Mouse (Mus musculus): ENCODE results near the gene Vash2. TPM values are rescaled to one million over a fixed set of nuclear protein-coding genes. Genes with fewer than 3 reads are reported as not detected.

Gene Vash2
- polyA plus RNA-seq, 1 experiment from 2014 or later, result 61.0 TPM

DNA sequence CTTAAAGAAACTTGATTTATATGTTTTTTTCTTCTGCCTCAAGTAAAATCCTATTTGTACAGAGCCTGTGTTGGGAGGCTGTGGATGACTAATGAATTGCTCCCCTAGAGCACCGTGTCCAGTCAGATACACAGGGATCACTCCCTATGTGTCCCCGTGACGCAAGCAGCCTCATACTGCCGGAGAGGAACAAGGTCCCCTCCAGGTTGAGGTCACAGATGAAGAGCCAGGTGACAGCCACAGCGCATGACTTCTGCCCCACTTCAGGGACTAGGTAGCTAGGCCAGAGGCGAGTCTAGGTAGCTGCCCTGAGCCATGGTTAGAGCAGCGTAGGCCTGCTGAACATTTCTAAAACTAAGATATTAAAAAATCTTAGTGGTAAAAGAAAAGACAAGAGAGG, 11.1 kb downstream of the Vash2 start:
- Histone ChIP-seq H3K27me3 (ENCODE audit: control insufficient read depth, insufficient read depth, low read length) (no peaks in the 10 kb centered on the region), H3K9me3 (ENCODE audit: control insufficient read depth, low read length) (no peaks in the 10 kb centered on the region), H3K4me3 (ENCODE audit: low read depth, low read length) (no peak overlapping the region), H3K4me1 (replicated peaks; ENCODE audit: control insufficient read depth, insufficient read depth, low read length) (no peaks in the 10 kb centered on the region), H3K9ac (ENCODE audit: low read depth, low read length) (no peak overlapping the region), H3K4me2 (replicated peaks; ENCODE audit: low read depth, low read length) (no peak overlapping the region), H3K27ac (ENCODE audit: low read depth, low read length) (no peak overlapping the region), H3K36me3 (ENCODE audit: control insufficient read depth, insufficient read depth, low read length) (peaks cover 10% of the 10 kb centered on the region; the same call in 1 of the 2 replicates)
- 93% methylated on average over 7 of the region's 7 CpGs for WGBS
- DNase-seq (ENCODE audit: low spot score), result no peak
- ATAC-seq (ENCODE audit: low FRiP score), result no peak

DNA sequence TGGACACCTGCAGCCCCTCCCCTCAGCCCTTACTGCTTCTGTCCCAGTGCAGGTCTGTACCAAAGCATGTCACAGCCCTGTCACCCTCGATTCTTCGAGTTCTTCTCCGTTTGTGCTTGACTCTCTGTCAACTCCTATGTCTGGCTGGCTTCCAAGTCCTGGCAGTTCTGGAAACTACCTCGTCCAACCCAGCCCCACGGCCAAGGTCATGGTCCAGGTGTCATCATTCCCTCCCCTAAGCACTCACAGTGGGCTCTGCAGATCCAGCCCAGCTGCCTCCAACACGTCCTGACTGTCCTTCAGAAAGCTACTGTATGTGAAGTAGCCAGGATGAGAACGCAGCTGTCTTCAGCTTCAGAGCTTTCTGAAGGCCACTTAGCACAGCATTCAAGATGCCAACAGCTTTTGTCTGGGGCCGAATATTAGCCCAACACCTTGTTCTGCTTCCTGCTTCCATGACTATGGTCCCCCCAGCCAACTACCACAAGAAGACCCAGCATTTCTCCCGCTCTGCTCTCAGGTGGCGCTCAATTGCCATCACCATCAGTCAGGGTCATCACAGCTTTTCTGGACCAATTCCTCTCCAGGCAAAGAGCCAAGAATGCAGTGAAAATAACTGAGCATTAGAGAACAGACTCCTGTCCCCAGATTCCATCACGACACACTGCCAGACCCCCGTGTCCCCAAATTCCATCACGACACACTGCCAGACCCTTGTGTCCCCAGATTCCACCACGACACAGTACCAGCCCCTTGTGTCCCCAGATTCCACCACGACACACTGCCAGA, 13.9 kb downstream of the Vash2 start:
- Histone ChIP-seq H3K4me3 (ENCODE audit: low read depth, low read length) (no peak overlapping the region), H3K36me3 (ENCODE audit: control insufficient read depth, insufficient read depth, low read length) (peaks cover 10% of the 10 kb centered on the region; the same call in 1 of the 2 replicates), H3K4me1 (replicated peaks; ENCODE audit: control insufficient read depth, insufficient read depth, low read length) (no peaks in the 10 kb centered on the region), H3K9ac (ENCODE audit: low read depth, low read length) (no peak overlapping the region), H3K27me3 (ENCODE audit: control insufficient read depth, insufficient read depth, low read length) (no peaks in the 10 kb centered on the region), H3K27ac (ENCODE audit: low read depth, low read length) (no peak overlapping the region), H3K4me2 (replicated peaks; ENCODE audit: low read depth, low read length) (no peak overlapping the region), H3K9me3 (ENCODE audit: control insufficient read depth, low read length) (no peaks in the 10 kb centered on the region)
- WGBS, result 94% methylated on average over 15 of the region's 15 CpGs
- ATAC-seq (ENCODE audit: low FRiP score), result no peak
- DNase-seq (ENCODE audit: low spot score), result no peak

GRCm38 (mm10) chr1:190962760-190963159, 16.3 kb downstream of the Vash2 start:
- DNase-seq (ENCODE audit: low spot score) (no peak), ATAC-seq (ENCODE audit: low FRiP score) (no peak)

DNA sequence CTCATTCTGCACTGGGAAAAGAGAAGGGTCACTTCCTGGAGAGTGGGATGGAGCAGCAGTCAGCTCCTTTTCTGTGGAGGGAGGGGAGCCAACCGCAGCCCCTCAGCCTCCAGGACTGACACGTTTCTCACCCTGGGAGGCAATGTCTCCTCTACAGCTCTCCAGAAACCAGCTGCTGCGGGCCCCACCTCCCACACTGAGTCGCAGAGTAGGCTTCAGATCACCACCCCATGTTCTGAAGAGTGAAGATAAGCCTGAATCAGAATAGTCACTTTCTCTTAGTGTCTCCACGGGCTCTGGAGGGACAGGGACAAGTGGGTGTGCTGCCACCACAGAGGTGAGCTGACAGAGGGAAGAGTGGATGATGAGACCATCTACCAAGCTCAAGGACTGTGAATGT, 20.3 kb downstream of the Vash2 start:
- no peak overlapping the region for H3K9ac ChIP-seq (ENCODE audit: low read depth, low read length)
- H3K27me3 ChIP-seq (ENCODE audit: control insufficient read depth, insufficient read depth, low read length), result no peaks in the 10 kb centered on the region
- H3K27ac ChIP-seq (ENCODE audit: low read depth, low read length), result no peak overlapping the region
- H3K4me1 ChIP-seq (replicated peaks; ENCODE audit: control insufficient read depth, insufficient read depth, low read length), result no peaks in the 10 kb centered on the region
- no peak for ATAC-seq (ENCODE audit: low FRiP score)
- no peaks in the 10 kb centered on the region for H3K9me3 ChIP-seq (ENCODE audit: control insufficient read depth, low read length)
- DNase-seq (ENCODE audit: low spot score), result no peak
- H3K4me3 ChIP-seq (ENCODE audit: low read depth, low read length), result no peak overlapping the region
- peaks cover 5% of the 10 kb centered on the region; the same call in 1 of the 2 replicates for H3K36me3 ChIP-seq (ENCODE audit: control insufficient read depth, insufficient read depth, low read length)
- H3K4me2 ChIP-seq (replicated peaks; ENCODE audit: low read depth, low read length), result no peak overlapping the region
- WGBS, result 92% methylated on average over 5 of the region's 5 CpGs

More at GRCm38 (mm10) chr1:190962760-190963159, 16.3 kb downstream of the Vash2 start:
- Histone ChIP-seq H3K9ac (ENCODE audit: low read depth, low read length) (no peak overlapping the region), H3K4me1 (replicated peaks; ENCODE audit: control insufficient read depth, insufficient read depth, low read length) (no peaks in the 10 kb centered on the region), H3K36me3 (ENCODE audit: control insufficient read depth, insufficient read depth, low read length) (0 out of 2 replicates have a peak, but pooled peaks cover 5% of the 10 kb centered on the region), H3K27ac (ENCODE audit: low read depth, low read length) (no peak overlapping the region), H3K4me3 (ENCODE audit: low read depth, low read length) (no peak overlapping the region), H3K4me2 (replicated peaks; ENCODE audit: low read depth, low read length) (no peak overlapping the region), H3K9me3 (ENCODE audit: control insufficient read depth, low read length) (no peaks in the 10 kb centered on the region), H3K27me3 (ENCODE audit: control insufficient read depth, insufficient read depth, low read length) (no peaks in the 10 kb centered on the region)
- WGBS, result 82% methylated on average over 3 of the region's 3 CpGs

DNA sequence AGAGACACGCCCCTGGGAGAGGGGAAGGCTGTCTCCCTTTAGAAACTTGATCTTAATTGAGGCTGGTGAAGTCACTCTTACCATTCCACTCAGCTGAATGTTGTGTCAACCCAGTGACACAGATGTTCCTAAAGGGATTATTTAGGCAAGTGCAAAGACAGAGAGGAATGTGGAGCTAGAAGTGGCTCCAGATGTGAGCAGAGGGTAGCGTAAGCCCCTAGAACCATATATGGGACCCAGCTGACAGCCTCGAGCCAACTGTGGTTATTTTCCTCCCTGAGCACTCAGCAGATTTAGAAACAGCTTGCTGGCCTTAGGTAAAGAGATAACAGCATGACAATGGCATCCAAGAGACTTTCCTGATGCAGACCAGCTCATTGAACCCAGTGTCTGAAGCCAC, 26.1 kb downstream of the Vash2 start:
- Histone ChIP-seq H3K9me3 (ENCODE audit: control insufficient read depth, low read length) (no peaks in the 10 kb centered on the region), H3K27ac (ENCODE audit: low read depth, low read length) (no peak overlapping the region), H3K27me3 (ENCODE audit: control insufficient read depth, insufficient read depth, low read length) (no peaks in the 10 kb centered on the region), H3K36me3 (ENCODE audit: control insufficient read depth, insufficient read depth, low read length) (peaks cover 6% of the 10 kb centered on the region), H3K4me2 (replicated peaks; ENCODE audit: low read depth, low read length) (no peak overlapping the region), H3K9ac (ENCODE audit: low read depth, low read length) (no peak overlapping the region), H3K4me1 (replicated peaks; ENCODE audit: control insufficient read depth, insufficient read depth, low read length) (no peaks in the 10 kb centered on the region), H3K4me3 (ENCODE audit: low read depth, low read length) (no peak overlapping the region)
- 69% methylated on average over 3 of the region's 3 CpGs for WGBS
- DNase-seq (ENCODE audit: low spot score), result no peak
- no peak for ATAC-seq (ENCODE audit: low FRiP score)

GRCm38 (mm10) chr1:190951014-190951413, 28.1 kb downstream of the Vash2 start:
- Histone ChIP-seq H3K4me2 (replicated peaks; ENCODE audit: low read depth, low read length) (no peak overlapping the region), H3K27me3 (ENCODE audit: control insufficient read depth, insufficient read depth, low read length) (no peaks in the 10 kb centered on the region), H3K27ac (ENCODE audit: low read depth, low read length) (no peak overlapping the region), H3K36me3 (ENCODE audit: control insufficient read depth, insufficient read depth, low read length) (peaks cover 5% of the 10 kb centered on the region), H3K4me1 (replicated peaks; ENCODE audit: control insufficient read depth, insufficient read depth, low read length) (no peaks in the 10 kb centered on the region), H3K9ac (ENCODE audit: low read depth, low read length) (no peak overlapping the region), H3K9me3 (ENCODE audit: control insufficient read depth, low read length) (no peaks in the 10 kb centered on the region), H3K4me3 (ENCODE audit: low read depth, low read length) (no peak overlapping the region)
- DNase-seq (ENCODE audit: low spot score), result no peak
- ATAC-seq (ENCODE audit: low FRiP score), result no peak
- 87% methylated on average over 5 of the region's 5 CpGs for WGBS

- H3K36me3 ChIP-seq (ENCODE audit: control insufficient read depth, insufficient read depth, low read length), result peaks cover 4% of the 10 kb centered on the region
- DNase-seq (ENCODE audit: low spot score), result no peak
- no peak for ATAC-seq (ENCODE audit: low FRiP score)
- no peak overlapping the region for H3K4me2 ChIP-seq (replicated peaks; ENCODE audit: low read depth, low read length)
- H3K4me1 ChIP-seq (replicated peaks; ENCODE audit: control insufficient read depth, insufficient read depth, low read length), result no peaks in the 10 kb centered on the region
- no peak overlapping the region for H3K27ac ChIP-seq (ENCODE audit: low read depth, low read length)
- no peak overlapping the region for H3K4me3 ChIP-seq (ENCODE audit: low read depth, low read length)
- no peaks in the 10 kb centered on the region for H3K27me3 ChIP-seq (ENCODE audit: control insufficient read depth, insufficient read depth, low read length)
- no peak overlapping the region for H3K9ac ChIP-seq (ENCODE audit: low read depth, low read length)
- 92% methylated on average over 17 of the region's 17 CpGs for WGBS
- no peaks in the 10 kb centered on the region for H3K9me3 ChIP-seq (ENCODE audit: control insufficient read depth, low read length)
Measured at GRCm38 (mm10) chr1:190948846-190949245, 30.2 kb downstream of the Vash2 start.

DNA sequence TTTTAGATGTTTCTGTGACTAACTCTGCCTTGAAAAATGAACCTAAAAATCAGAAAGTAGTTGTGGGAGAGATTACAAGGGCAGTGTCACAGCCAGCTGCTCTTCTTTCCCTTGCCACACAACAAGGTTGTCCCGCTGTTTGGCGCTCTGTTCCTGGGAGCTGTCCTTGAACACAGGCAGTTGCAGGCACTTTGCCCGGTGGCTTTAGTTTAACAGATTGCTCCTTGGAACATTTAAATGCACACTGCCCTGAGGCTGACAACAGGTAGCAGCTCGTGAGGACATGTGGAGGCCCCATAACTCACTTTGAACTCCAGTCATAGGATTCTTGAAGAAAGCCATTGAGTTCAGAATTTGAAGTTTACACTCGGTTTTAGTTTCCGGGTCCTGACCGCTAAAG, 30.7 kb downstream of the Vash2 start:
- 91% methylated on average over 7 of the region's 7 CpGs for WGBS
- no peak overlapping the region for H3K9ac ChIP-seq (ENCODE audit: low read depth, low read length)
- H3K27me3 ChIP-seq (ENCODE audit: control insufficient read depth, insufficient read depth, low read length), result no peaks in the 10 kb centered on the region
- H3K4me3 ChIP-seq (ENCODE audit: low read depth, low read length), result no peak overlapping the region
- ATAC-seq (ENCODE audit: low FRiP score), result no peak
- no peak for DNase-seq (ENCODE audit: low spot score)
- H3K27ac ChIP-seq (ENCODE audit: low read depth, low read length), result no peak overlapping the region
- no peaks in the 10 kb centered on the region for H3K4me1 ChIP-seq (replicated peaks; ENCODE audit: control insufficient read depth, insufficient read depth, low read length)
- H3K4me2 ChIP-seq (replicated peaks; ENCODE audit: low read depth, low read length), result no peak overlapping the region
- peaks cover 5% of the 10 kb centered on the region; the same call in 1 of the 2 replicates for H3K36me3 ChIP-seq (ENCODE audit: control insufficient read depth, insufficient read depth, low read length)
- H3K9me3 ChIP-seq (ENCODE audit: control insufficient read depth, low read length), result no peaks in the 10 kb centered on the region

DNA sequence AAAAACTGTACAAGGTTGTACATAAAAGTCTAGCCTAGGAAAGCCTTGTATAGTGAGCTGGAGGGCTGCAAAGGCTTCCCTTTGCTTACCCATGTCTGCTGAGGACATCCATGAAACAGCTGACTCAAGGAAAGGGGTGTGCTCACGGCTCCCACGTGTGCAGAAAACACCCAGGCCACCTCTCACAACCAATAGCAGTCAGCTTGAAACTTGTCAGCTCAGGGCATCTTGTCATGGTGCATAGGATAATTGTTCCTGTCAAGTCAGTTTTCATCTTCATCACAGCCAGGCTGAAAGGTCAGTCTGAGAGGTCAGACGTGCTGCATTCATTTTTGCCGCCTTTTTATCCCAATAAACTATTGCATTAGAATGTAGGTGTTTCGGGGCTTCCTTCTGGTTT, 31.1 kb downstream of the Vash2 start:
- no peak overlapping the region for H3K4me3 ChIP-seq (ENCODE audit: low read depth, low read length)
- no peaks in the 10 kb centered on the region for H3K27me3 ChIP-seq (ENCODE audit: control insufficient read depth, insufficient read depth, low read length)
- no peak for ATAC-seq (ENCODE audit: low FRiP score)
- H3K9me3 ChIP-seq (ENCODE audit: control insufficient read depth, low read length), result no peaks in the 10 kb centered on the region
- H3K4me1 ChIP-seq (replicated peaks; ENCODE audit: control insufficient read depth, insufficient read depth, low read length), result no peaks in the 10 kb centered on the region
- H3K27ac ChIP-seq (ENCODE audit: low read depth, low read length), result no peak overlapping the region
- no peak for DNase-seq (ENCODE audit: low spot score)
- H3K36me3 ChIP-seq (ENCODE audit: control insufficient read depth, insufficient read depth, low read length), result 0 out of 2 replicates have a peak, but pooled peaks cover 5% of the 10 kb centered on the region
- no peak overlapping the region for H3K9ac ChIP-seq (ENCODE audit: low read depth, low read length)
- WGBS, result 83% methylated on average over 5 of the region's 5 CpGs
- no peak overlapping the region for H3K4me2 ChIP-seq (replicated peaks; ENCODE audit: low read depth, low read length)
